Mouse (Mus musculus) heart, adult 2 months (tissue): Measurements from ENCODE around the gene Ankrd33b. TPM values are rescaled to one million over a fixed set of nuclear protein-coding genes. Genes with fewer than 3 reads are reported as not detected.

Experiments used
- DNase-seq, 2 experiments: peaks; one replicate each; pipeline ENCODE4 v3.0.0; 2021
- H3K27ac ChIP-seq: fragments of 200-600 bp; 2 replicates; pipeline ENCODE4 v1.8.1; 2022
- H3K27me3 ChIP-seq: fragments of 200-500 bp; 2 replicates; pipeline ENCODE4 v1.6.1; 2012; ENCODE audit warnings: mild to moderate bottlenecking, low read length, inconsistent platforms, mixed read lengths; ENCODE audit not compliant: control insufficient read depth, insufficient read depth
- H3K36me3 ChIP-seq: fragments of 200-500 bp; 2 replicates; pipeline ENCODE4 v1.6.1; 2012; ENCODE audit warnings: low read length, inconsistent platforms; ENCODE audit not compliant: control insufficient read depth, insufficient read depth
- H3K4me1 ChIP-seq: fragments of 200-500 bp; 2 replicates; pipeline ENCODE4 v1.6.1; 2011; ENCODE audit warnings: low read length; ENCODE audit not compliant: control insufficient read depth, insufficient read depth
- H3K4me3 ChIP-seq: fragments of 200-600 bp; 2 replicates; pipeline ENCODE4 v1.8.1; 2022
- H3K79me2 ChIP-seq: fragments of 200-500 bp; replicated peaks from 2 replicates; pipeline ENCODE4 v1.6.1; 2012; ENCODE audit warnings: mild to moderate bottlenecking, inconsistent platforms, low read length, moderate library complexity, mixed read lengths; ENCODE audit not compliant: control insufficient read depth, insufficient read depth
- H3K9ac ChIP-seq: fragments of 200-500 bp; 2 replicates; pipeline ENCODE4 v1.6.1; 2012; ENCODE audit warnings: low read depth, mild to moderate bottlenecking, control low read depth, inconsistent platforms, low read length, mixed read lengths
- CTCF ChIP-seq: fragments of 200-600 bp; IDR thresholded peaks from 2 replicates; pipeline ENCODE4 v1.8.1; 2022; ENCODE audit warnings: antibody characterized with exemption, mild to moderate bottlenecking, moderate library complexity
- EP300 ChIP-seq: fragments of 200-500 bp; IDR thresholded peaks from 2 replicates; pipeline ENCODE4 v1.6.1; 2011; ENCODE audit warnings: low read depth, low read length, control low read depth; ENCODE audit not compliant: insufficient read depth
- POLR2A ChIP-seq: fragments of 200-500 bp; IDR thresholded peaks from 2 replicates; pipeline ENCODE4 v1.6.1; 2011; ENCODE audit warnings: mild to moderate bottlenecking, low read depth, low read length, control low read depth; ENCODE audit not compliant: insufficient read depth
- WGBS: fragments of 180-500 bp; shearing (Covaris S2); methylation state at CpG from one replicate; pipeline ENCODE4 v1.1.7; 2018; 5-methylcytosine and 5-hydroxymethylcytosine counted together
- intact Hi-C: fragments of 180-260 bp; cut with DNase I; formaldehyde crosslinking; loops from one replicate; pipeline ENCODE4 v1.15.1; 2025
- polyA plus RNA-seq: library from polyadenylated mRNA; depleted of rRNA; stranded (reverse); fragments of >200 nt; gene quantifications from 2 replicates; pipeline ENCODE4 v1.2.3, GENCODE M21; 2012
- total RNA-seq, 2 experiments: library from RNA; stranded (reverse); gene quantifications; 2 replicates each; pipeline ENCODE4 v1.2.3; 2021

Ankrd33b gene
- total and polyA plus RNA-seq, 3 experiments, result 7.8 to 32.8 (median 28.6) TPM

GRCm38 (mm10) chr15:31315630-31316231 is 51.8 kb downstream of the Ankrd33b start:
- no peaks in the 10 kb centered on the region for H3K36me3 ChIP-seq
- H3K27me3 ChIP-seq, result no peaks in the 10 kb centered on the region
- no peak overlapping the region for H3K27ac ChIP-seq
- intact Hi-C loops, result loop anchor here (1.0 to 2.0 kb wide), 4 partner anchors 51 to 271 kb away; partner anchors contain the start of gene Ankrd33b
- TF ChIP-seq POLR2A, result no peak
- TF ChIP-seq EP300, result peak; percentile 95
- peak; percentile 83 for TF ChIP-seq CTCF
- no peaks in the 10 kb centered on the region for H3K79me2 ChIP-seq
- DNase-seq, result peak; percentile 77 to 80
- no peak overlapping the region for H3K4me3 ChIP-seq
- H3K4me1 ChIP-seq, result peaks cover 1% of the 10 kb centered on the region
- 5% methylated on average over 5 of the region's 5 CpGs for WGBS
- H3K9ac ChIP-seq, result no peak overlapping the region

DNA sequence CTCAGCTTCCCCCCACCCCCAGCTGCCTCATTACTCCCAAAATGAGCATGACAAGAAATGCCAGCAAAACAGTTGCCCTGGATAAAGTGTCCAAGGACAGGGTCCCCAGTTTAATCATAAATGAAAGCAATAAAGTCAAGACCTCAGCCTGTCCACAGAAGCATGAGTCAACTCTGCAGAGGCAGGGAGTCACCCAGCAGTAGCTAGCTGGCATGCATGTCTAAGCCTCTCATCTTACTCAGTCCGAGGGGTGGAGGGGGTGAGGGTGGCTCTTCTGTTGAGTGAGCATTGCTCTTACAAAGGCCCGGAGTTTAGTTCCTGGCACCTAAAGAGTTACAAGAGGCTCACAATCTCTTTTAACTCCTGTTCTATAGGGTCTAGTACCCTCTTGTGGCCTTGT is 55.5 kb downstream of the Ankrd33b start:
- Histone ChIP-seq H3K27ac (no peak overlapping the region), H3K36me3 (no peaks in the 10 kb centered on the region), H3K79me2 (no peaks in the 10 kb centered on the region), H3K4me3 (no peak overlapping the region), H3K27me3 (no peaks in the 10 kb centered on the region), H3K4me1 (peaks cover 1% of the 10 kb centered on the region), H3K9ac (no peak overlapping the region)
- no peak for DNase-seq
- TF ChIP-seq EP300, result no peak
- no peak for TF ChIP-seq POLR2A
- no peak for TF ChIP-seq CTCF
- WGBS, result 51% methylated on average over 2 of the region's 2 CpGs
- intact Hi-C loops, result no loop called here

- H3K27me3 ChIP-seq, result no peaks in the 10 kb centered on the region
- intact Hi-C loops, result no loop called here
- WGBS, result 73% methylated on average over 15 of the region's 15 CpGs
Measured at GRCm38 (mm10) chr15:31309526-31309925, 58.0 kb downstream of the Ankrd33b start.

GRCm38 (mm10) chr15:31306726-31307125 is 60.8 kb downstream of the Ankrd33b start:
- no peaks in the 10 kb centered on the region for H3K79me2 ChIP-seq
- H3K9ac ChIP-seq, result no peak overlapping the region
- H3K4me3 ChIP-seq, result no peak overlapping the region
- intact Hi-C loops, result no loop called here
- peaks cover 2% of the 10 kb centered on the region; the same call in 1 of the 2 replicates for H3K36me3 ChIP-seq
- DNase-seq, result no peak
- H3K27me3 ChIP-seq, result no peaks in the 10 kb centered on the region
- 94% methylated on average over 4 of the region's 4 CpGs for WGBS
- TF ChIP-seq EP300, result no peak
- no peak for TF ChIP-seq CTCF
- no peak for TF ChIP-seq POLR2A
- H3K4me1 ChIP-seq, result peaks cover 3% of the 10 kb centered on the region
- H3K27ac ChIP-seq, result no peak overlapping the region

More at GRCm38 (mm10) chr15:31309526-31309925, 58.0 kb downstream of the Ankrd33b start:
- Histone ChIP-seq H3K27ac (no peak overlapping the region), H3K4me1 (peaks cover 1% of the 10 kb centered on the region; the same call in 1 of the 2 replicates), H3K4me3 (no peak overlapping the region), H3K79me2 (no peaks in the 10 kb centered on the region), H3K9ac (no peak overlapping the region), H3K36me3 (no peaks in the 10 kb centered on the region)
- TF ChIP-seq EP300 (no peak), CTCF (peak; percentile 60), POLR2A (no peak)
- no peak for DNase-seq

DNA sequence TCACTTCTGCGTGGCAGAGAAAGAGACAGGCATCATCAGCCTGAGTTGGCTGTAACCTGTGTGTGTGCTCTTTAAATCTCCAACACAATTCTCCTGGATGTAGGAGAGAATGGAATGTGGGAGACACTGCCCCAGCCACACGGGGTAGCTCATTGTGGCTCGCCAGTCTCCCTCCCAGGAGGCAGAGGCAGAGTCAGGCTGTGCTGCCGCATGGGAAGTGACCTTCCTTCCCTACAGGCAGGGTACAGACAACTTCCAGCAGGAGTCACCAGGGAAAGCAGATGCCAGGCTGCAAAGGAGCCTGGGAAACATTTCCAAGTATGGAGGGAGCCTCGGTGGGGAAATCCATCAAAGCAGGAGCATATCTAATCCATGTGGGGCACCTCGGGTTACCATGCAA is 62.3 kb downstream of the Ankrd33b start:
- WGBS, result 33% methylated on average over 6 of the region's 6 CpGs
- H3K27ac ChIP-seq, result 0 out of 2 replicates have a peak overlapping the region, but pooled peaks have one; percentile 11
- H3K9ac ChIP-seq, result no peak overlapping the region

DNA sequence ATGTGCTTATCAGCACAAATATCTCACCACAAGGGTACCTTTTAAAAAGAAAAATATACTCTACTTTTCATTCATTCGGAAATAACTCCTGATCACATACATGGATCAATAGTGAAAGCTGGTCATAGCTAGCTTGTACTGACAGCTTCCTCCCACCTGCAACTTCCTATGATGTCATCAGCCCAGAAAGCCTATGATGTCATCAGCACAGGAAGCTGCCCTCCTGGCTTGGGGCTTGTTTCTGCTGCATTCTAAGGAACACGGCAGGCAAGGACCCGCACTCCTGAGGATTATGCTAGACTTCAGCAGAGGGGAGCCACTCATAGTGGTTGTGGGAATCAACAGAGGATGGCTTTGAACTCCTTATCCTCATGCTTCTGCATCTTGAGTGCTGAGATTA is 63.2 kb downstream of the Ankrd33b start:
- WGBS, result 61% methylated on average over 3 of the region's 3 CpGs
- intact Hi-C loops, result no loop called here

More for the DNA sequence above, 62.3 kb downstream of the Ankrd33b start:
- H3K79me2 ChIP-seq, result no peaks in the 10 kb centered on the region
- TF ChIP-seq CTCF (no peak), EP300 (no peak), POLR2A (no peak)
- no peak overlapping the region for H3K4me3 ChIP-seq
- intact Hi-C loops, result no loop called here
- DNase-seq, result no peak
- H3K4me1 ChIP-seq, result peaks cover 3% of the 10 kb centered on the region
- H3K27me3 ChIP-seq, result no peaks in the 10 kb centered on the region
- H3K36me3 ChIP-seq, result peaks cover 2% of the 10 kb centered on the region; the same call in 1 of the 2 replicates

More for the DNA sequence above, 63.2 kb downstream of the Ankrd33b start:
- H3K27me3 ChIP-seq, result no peaks in the 10 kb centered on the region
- no peak overlapping the region for H3K4me3 ChIP-seq
- no peaks in the 10 kb centered on the region for H3K79me2 ChIP-seq
- H3K36me3 ChIP-seq, result peaks cover 2% of the 10 kb centered on the region; the same call in 1 of the 2 replicates
- H3K4me1 ChIP-seq, result peaks cover 5% of the 10 kb centered on the region
- no peak for DNase-seq
- no peak overlapping the region for H3K27ac ChIP-seq
- no peak overlapping the region for H3K9ac ChIP-seq
- TF ChIP-seq POLR2A (no peak), EP300 (no peak), CTCF (no peak)
